Mouse (Mus musculus) 416B (cell line): Measurements from ENCODE around the gene Ube2dnl1.

Experiments used
- DNase-seq: peaks from one replicate; pipeline ENCODE4 v3.0.0; 2011; ENCODE audit warnings: low read depth

Ube2dnl1 gene

GRCm38 (mm10) chrX:114904712-114905111 lies at the start of gene Ube2dnl1:
TSS of gene Ube2dnl1 (plus strand) at chrX:114905012.
- DNase-seq: no peak

- peak; percentile 67 for DNase-seq
Observed at GRCm38 (mm10) chrX:114895489-114895888, 9.3 kb upstream of the Ube2dnl1 start.

- no peak for DNase-seq
Observed at GRCm38 (mm10) chrX:114897506-114897905, 7.3 kb upstream of the Ube2dnl1 start.

- no peak for DNase-seq
Observed at GRCm38 (mm10) chrX:114903391-114903790, 1.4 kb upstream of the Ube2dnl1 start.

GRCm38 (mm10) chrX:114907282-114907681 lies 2.5 kb downstream of the Ube2dnl1 start, which contains the start of gene Ube2dnl2:
TSS of gene Ube2dnl2 (plus strand) at chrX:114907582.
- DNase-seq: no peak

GRCm38 (mm10) chrX:114955066-114955465 lies 50.3 kb downstream of the Ube2dnl1 start:
- DNase-seq: no peak
